Mouse (Mus musculus): Measurements from ENCODE around the gene Tmem150c. TPM values are rescaled to one million over a fixed set of nuclear protein-coding genes. Genes with fewer than 3 reads are reported as not detected.
A peak's percentile ranks its signal among the peaks of the same experiment; 100 is the strongest.

Tmem150c gene
- polyA plus RNA-seq, 1 experiment from 2014 or later = 1.4 TPM

GRCm38 (mm10) chr5:100199092-100199853 lies 39.7 kb upstream of the Tmem150c start:
- no peak for TF ChIP-seq CTCF (IDR thresholded peaks at IDR 0.05; ENCODE audit: low read depth)
- TF ChIP-seq EP300 (IDR thresholded peaks at IDR 0.05; ENCODE audit: low read depth) = peak; percentile 36; the same call in 1 of the 2 replicates
- H3K4me1 ChIP-seq (ENCODE audit: insufficient read depth) = peaks cover 12% of the 10 kb centered on the region
- H3K9me3 ChIP-seq (ENCODE audit: low read length) = no peaks in the 10 kb centered on the region
- ATAC-seq (peak; percentile 97), DNase-seq (peak; percentile 65)
- no peak overlapping the region for H3K4me2 ChIP-seq (ENCODE audit: low read depth, low read length)
- no peak overlapping the region for H3K9ac ChIP-seq (replicated peaks)
- WGBS (ENCODE audit: insufficient replicate concordance) = 53% methylated on average over 7 of the region's 7 CpGs
- H3K4me3 ChIP-seq (ENCODE audit: low read depth, low read length) = no peak overlapping the region
- H3K36me3 ChIP-seq (replicated peaks; ENCODE audit: insufficient read depth, low read length) = no peaks in the 10 kb centered on the region
- no peaks in the 10 kb centered on the region for H3K27me3 ChIP-seq (ENCODE audit: insufficient read depth, low read length)
- peak overlapping the region; percentile 85 for H3K27ac ChIP-seq (ENCODE audit: low read depth)

- H3K9ac ChIP-seq (replicated peaks) = no peak overlapping the region
- no peaks in the 10 kb centered on the region for H3K27me3 ChIP-seq (ENCODE audit: insufficient read depth, low read length)
- H3K9me3 ChIP-seq (ENCODE audit: low read length) = no peaks in the 10 kb centered on the region
- H3K27ac ChIP-seq (ENCODE audit: low read depth) = no peak overlapping the region
- H3K4me3 ChIP-seq (ENCODE audit: low read depth, low read length) = no peak overlapping the region
- 71% methylated on average over 9 of the region's 9 CpGs for WGBS (ENCODE audit: insufficient replicate concordance)
- H3K4me1 ChIP-seq (ENCODE audit: insufficient read depth) = peaks cover 12% of the 10 kb centered on the region
- H3K36me3 ChIP-seq (replicated peaks; ENCODE audit: insufficient read depth, low read length) = no peaks in the 10 kb centered on the region
- TF ChIP-seq EP300 (IDR thresholded peaks at IDR 0.05; ENCODE audit: low read depth) = no peak
- TF ChIP-seq CTCF (IDR thresholded peaks at IDR 0.05; ENCODE audit: low read depth) = no peak
- no peak overlapping the region for H3K4me2 ChIP-seq (ENCODE audit: low read depth, low read length)
- DNase-seq = no peak
- no peak for ATAC-seq
Measured at GRCm38 (mm10) chr5:100197476-100197875, 37.9 kb upstream of the Tmem150c start.

GRCm38 (mm10) chr5:100196854-100197431 lies 37.3 kb upstream of the Tmem150c start:
- Histone ChIP-seq H3K4me1 (ENCODE audit: insufficient read depth) (peaks cover 12% of the 10 kb centered on the region), H3K9me3 (ENCODE audit: low read length) (no peaks in the 10 kb centered on the region), H3K27me3 (ENCODE audit: insufficient read depth, low read length) (no peaks in the 10 kb centered on the region), H3K9ac (replicated peaks) (no peak overlapping the region), H3K4me3 (ENCODE audit: low read depth, low read length) (no peak overlapping the region), H3K4me2 (ENCODE audit: low read depth, low read length) (no peak overlapping the region), H3K36me3 (replicated peaks; ENCODE audit: insufficient read depth, low read length) (no peaks in the 10 kb centered on the region), H3K27ac (ENCODE audit: low read depth) (no peak overlapping the region)
- no peak for ATAC-seq
- no peak for DNase-seq
- no peak for TF ChIP-seq EP300 (IDR thresholded peaks at IDR 0.05; ENCODE audit: low read depth)
- TF ChIP-seq CTCF (IDR thresholded peaks at IDR 0.05; ENCODE audit: low read depth) = no peak
- 58% methylated on average over 15 of the region's 15 CpGs for WGBS (ENCODE audit: insufficient replicate concordance)

GRCm38 (mm10) chr5:100196397-100196796 lies 36.8 kb upstream of the Tmem150c start:
- no peaks in the 10 kb centered on the region for H3K9me3 ChIP-seq (ENCODE audit: low read length)
- no peak for TF ChIP-seq EP300 (IDR thresholded peaks at IDR 0.05; ENCODE audit: low read depth)
- no peak for TF ChIP-seq CTCF (IDR thresholded peaks at IDR 0.05; ENCODE audit: low read depth)
- H3K9ac ChIP-seq (replicated peaks) = no peak overlapping the region
- DNase-seq (no peak), ATAC-seq (no peak)
- peaks cover 12% of the 10 kb centered on the region for H3K4me1 ChIP-seq (ENCODE audit: insufficient read depth)
- H3K4me2 ChIP-seq (ENCODE audit: low read depth, low read length) = no peak overlapping the region
- H3K36me3 ChIP-seq (replicated peaks; ENCODE audit: insufficient read depth, low read length) = no peaks in the 10 kb centered on the region
- H3K4me3 ChIP-seq (ENCODE audit: low read depth, low read length) = no peak overlapping the region
- no peaks in the 10 kb centered on the region for H3K27me3 ChIP-seq (ENCODE audit: insufficient read depth, low read length)
- WGBS (ENCODE audit: insufficient replicate concordance) = 57% methylated on average over 9 of the region's 9 CpGs
- H3K27ac ChIP-seq (ENCODE audit: low read depth) = no peak overlapping the region

- 75% methylated on average over 14 of the region's 14 CpGs for WGBS (ENCODE audit: insufficient replicate concordance)
- Histone ChIP-seq H3K4me3 (ENCODE audit: low read depth, low read length) (no peak overlapping the region), H3K27me3 (ENCODE audit: insufficient read depth, low read length) (no peaks in the 10 kb centered on the region), H3K9me3 (ENCODE audit: low read length) (no peaks in the 10 kb centered on the region), H3K36me3 (replicated peaks; ENCODE audit: insufficient read depth, low read length) (no peaks in the 10 kb centered on the region), H3K4me1 (ENCODE audit: insufficient read depth) (peaks cover 7% of the 10 kb centered on the region), H3K27ac (ENCODE audit: low read depth) (peak overlapping the region; percentile 63), H3K9ac (replicated peaks) (no peak overlapping the region), H3K4me2 (ENCODE audit: low read depth, low read length) (no peak overlapping the region)
- no peak for DNase-seq
- peak; percentile 89 for ATAC-seq
- no peak for TF ChIP-seq CTCF (IDR thresholded peaks at IDR 0.05; ENCODE audit: low read depth)
- TF ChIP-seq EP300 (IDR thresholded peaks at IDR 0.05; ENCODE audit: low read depth) = no peak
Measured at GRCm38 (mm10) chr5:100191438-100192190, 32.0 kb upstream of the Tmem150c start.

All from liver, postnatal 0 days (tissue).